Mouse (Mus musculus) urinary bladder, postnatal 25 days (tissue): ENCODE results near the gene Snx8.

ENCODE experiments used
- DNase-seq: peaks from one replicate; pipeline ENCODE4 v3.0.0; 2022; ENCODE audit warnings: low spot score

Snx8 gene

GRCm38 (mm10) chr5:140345244-140345643 lies 43.8 kb downstream of the Snx8 start:
- DNase-seq: no peak

- no peak for DNase-seq
Observed at GRCm38 (mm10) chr5:140342880-140343279, 46.2 kb downstream of the Snx8 start.

DNA sequence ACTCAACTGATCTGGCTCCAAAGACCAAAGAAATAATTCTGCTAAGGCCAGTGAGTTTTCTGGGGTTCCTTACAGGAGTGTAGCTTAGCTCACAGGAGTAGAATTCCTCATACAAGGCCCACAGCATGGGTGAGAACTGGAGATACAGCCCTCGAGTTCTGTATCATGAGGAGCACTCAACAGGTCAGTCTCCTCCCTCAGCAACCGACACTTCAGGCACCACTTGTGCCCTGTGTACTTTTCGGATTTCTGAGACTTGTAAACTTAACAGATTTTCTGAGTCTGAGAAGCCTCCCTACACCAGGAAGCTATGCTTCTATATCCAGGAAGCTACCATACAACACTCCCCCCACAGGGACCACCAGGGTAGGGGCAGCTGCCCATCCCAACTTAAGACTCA lies 49.2 kb downstream of the Snx8 start:
- no peak for DNase-seq

DNA sequence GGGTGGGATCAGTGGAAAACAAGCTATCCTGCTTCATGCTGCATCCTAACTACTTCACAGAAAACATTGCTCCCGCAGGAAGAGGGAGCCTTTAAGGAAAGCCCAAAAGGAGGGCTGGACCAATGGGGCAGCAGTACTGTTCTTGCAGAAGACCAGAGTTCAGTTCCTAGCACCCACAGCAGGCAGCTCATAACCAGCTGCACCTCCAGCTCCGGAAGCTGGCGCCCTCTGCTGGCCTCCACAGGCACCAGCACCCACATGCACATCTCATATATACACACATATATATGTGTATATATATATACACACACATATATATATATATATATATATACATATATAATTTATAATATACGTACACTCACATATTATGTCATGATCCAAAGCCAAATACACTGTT lies 50.3 kb downstream of the Snx8 start:
- DNase-seq: no peak

GRCm38 (mm10) chr5:140336680-140337079 lies 52.4 kb downstream of the Snx8 start:
- peak; percentile 39 for DNase-seq

GRCm38 (mm10) chr5:140333631-140334030 lies 55.4 kb downstream of the Snx8 start:
- no peak for DNase-seq

DNA sequence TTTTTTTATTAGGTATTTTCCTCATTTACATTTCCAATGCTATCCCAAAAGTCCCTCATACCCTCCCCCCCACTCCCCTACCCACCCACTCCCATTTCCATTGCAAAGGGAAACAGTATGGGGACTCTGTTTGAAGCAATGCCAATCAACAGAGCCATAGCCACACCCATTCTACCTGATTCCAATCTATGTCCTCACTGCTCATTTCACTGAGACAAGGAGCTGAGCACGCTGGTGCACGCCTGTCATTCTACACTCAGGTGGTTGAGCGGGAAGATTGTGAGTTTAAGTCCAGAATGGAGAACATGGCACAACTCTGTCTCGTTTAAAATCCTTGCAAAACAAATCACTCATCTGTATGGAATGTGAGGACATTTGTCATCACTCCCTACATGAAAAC lies 56.5 kb downstream of the Snx8 start:
- DNase-seq: no peak

- DNase-seq: peak; percentile 83
Observed at GRCm38 (mm10) chr5:140331615-140332512, 57.2 kb downstream of the Snx8 start, which contains the start of gene Mrm2. Gene Mrm2 (minus strand): TSS chr5:140331898.

DNA sequence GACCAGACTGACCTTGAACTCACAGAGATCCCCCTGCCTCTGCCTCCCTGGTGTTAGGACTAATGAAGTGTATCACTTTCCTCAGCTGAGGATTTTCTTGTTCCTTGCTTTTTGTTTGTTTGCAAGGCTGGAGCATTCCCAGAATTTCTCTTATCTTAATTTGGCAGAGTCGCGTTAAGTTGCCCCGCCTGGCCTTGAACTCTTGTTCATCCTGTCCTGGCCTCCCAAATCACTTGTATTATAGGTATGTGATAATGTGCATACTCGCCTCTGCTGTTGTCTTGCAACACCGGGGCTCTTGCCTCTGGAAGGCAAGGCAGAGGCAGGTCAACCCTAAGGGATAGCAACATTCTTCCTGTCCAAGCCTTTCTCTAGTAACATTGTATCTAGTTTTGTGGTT lies 65.0 kb downstream of the Snx8 start:
- no peak for DNase-seq

- DNase-seq: no peak
Observed at GRCm38 (mm10) chr5:140321756-140322575, 67.1 kb downstream of the Snx8 start.

DNA sequence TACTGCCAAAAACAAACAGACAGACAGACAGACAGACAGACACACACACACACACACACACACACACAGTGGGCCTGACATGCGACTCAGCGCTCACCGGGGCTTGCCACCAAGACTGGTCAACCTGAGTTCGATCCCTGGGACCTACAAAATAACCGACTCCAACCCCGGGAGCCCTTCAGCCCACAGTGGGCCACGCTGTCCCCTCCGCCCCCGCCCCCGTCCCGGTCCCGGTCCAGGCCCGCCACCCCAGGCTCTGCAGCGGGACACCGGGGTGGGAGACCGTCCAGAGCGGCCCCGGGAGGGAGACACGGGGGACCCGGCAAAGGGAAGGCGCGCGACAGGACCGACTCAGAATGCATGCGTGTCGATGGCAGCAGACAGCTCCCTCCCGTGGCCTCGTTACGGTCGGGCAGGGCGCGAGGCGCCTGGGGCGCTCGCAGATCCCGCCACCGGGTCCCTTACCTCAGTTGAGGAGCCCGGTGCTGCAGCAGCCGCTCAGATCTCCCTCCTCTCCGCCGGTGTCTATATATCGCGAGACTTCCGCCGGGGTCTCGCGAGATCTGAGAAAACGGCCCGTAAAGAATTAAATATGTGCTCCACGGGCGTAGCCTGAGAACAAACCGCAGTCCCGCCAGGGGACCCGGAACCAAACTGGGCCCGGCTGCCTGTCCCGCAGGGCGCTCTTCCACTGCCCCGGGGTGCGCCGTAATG lies 67.9 kb downstream of the Snx8 start, which contains the start of the genes Mad1l1 and Nudt1:
TSS of gene Mad1l1 (minus strand) at position 511 of the 714 bp plus-strand sequence.
TSS of gene Nudt1 (plus strand) at position 615 of the 714 bp plus-strand sequence.
- peak; percentile 87 for DNase-seq

DNA sequence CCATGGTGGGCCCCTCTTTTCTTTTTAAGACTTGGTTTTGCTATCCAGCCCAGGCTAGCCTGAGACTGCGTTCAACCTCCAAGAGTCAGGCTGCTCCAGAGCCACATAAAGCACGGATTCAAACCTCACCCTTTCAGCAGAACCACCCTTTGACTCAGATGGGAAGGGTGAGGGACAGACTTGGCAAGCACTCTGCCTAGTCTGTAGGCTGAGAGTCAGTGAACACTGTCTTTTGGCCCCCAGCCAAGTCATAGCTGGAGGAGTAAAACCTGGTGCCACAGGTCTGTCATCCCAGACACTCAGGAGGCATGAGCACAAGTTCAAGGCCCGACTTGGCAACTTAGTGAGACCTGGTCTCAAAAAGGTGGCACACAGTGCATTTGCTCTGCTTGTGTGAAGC lies 72.3 kb downstream of the Snx8 start:
- no peak for DNase-seq

DNA sequence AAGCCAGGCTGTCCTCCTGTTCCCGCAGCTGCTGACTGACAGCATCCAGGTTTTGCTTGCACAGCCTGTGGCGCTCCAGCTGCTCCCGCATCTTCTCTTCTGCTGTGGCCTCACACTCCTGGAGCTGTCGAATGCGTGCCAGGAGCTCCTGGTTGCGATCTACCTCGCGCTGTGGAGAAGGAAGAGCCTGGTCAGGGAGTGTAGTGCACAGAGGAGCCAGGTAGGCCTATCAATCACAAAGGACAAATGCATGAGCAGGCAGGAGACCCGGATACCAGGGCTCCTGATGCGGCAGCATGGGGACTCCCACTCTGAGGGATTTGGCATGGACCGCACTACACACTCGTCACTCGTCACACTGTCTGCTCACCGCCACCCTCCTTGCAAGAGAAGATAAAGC lies 81.5 kb downstream of the Snx8 start:
- DNase-seq: no peak

DNA sequence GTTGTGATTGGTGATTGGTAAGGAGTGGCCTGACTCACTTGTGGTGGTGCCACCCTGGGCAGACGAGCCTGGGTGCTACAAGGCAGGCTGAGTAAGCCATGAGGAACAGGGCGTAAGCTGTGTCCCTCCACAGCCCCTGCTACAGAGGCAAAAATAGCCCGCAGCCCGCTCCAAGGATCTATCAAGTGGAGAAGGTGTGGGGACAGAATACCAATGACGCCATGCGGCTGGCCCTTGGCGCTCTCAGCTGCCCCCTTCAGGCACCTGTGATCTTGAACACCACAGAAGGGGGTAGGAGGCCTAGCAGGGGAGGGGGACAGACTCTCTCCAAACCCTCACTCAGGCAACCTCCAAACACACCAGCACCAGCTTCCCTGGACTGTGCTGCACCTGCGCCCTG lies 83.0 kb downstream of the Snx8 start:
- DNase-seq: no peak

DNA sequence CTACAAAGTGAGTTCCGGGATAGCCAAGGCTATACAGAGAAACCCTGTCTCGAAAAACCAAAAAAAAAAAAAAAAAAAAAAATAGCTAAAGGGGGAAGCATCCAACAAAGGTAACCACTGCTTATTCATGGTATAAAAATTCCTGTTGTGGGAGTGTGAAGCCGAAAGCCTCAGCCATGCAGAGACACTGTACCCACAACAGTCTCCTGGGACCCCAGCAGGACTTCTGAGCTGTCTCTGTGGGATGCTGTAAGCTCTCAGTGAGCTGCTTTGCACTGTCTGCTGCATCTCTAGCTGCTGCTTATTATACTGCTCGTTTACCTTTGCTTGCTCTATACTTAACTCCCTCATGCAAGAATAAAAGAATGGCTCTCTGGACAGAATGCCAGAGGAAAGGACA lies 90.8 kb downstream of the Snx8 start:
- no peak for DNase-seq

- peak; percentile 22 for DNase-seq
Observed at GRCm38 (mm10) chr5:140292152-140292551, 96.9 kb downstream of the Snx8 start.
